Mouse (Mus musculus): ENCODE results near the gene Qdpr. TPM values are rescaled to one million over a fixed set of nuclear protein-coding genes. Genes with fewer than 3 reads are reported as not detected.

Gene Qdpr
- total RNA-seq (2014; fragmentation: Nextera tagmentation) (28.9 and 29.9 TPM in 2 replicates), total RNA-seq (2017) (28.0 and 32.3 TPM in 2 replicates), polyA plus RNA-seq (2012) (65.5 and 87.7 TPM in 2 replicates)

- TF ChIP-seq CTCF (IDR thresholded peaks at IDR 0.05; ENCODE audit: low read depth, low read length) (no peak), GATA1 (IDR thresholded peaks at IDR 0.05; ENCODE audit: borderline replicate concordance, low read length) (no peak), TAL1 (conservative IDR thresholded peaks at IDR 0.05; ENCODE audit: low read depth, low read length) (no peak), POLR2AphosphoS5 (IDR thresholded peaks at IDR 0.05; ENCODE audit: insufficient replicate concordance, low read depth, low read length) (no peak), GATA2 (IDR thresholded peaks at IDR 0.05; ENCODE audit: borderline replicate concordance, low read depth, low read length) (no peak)
- Histone ChIP-seq H3K9me3 (replicated peaks) (no peaks in the 10 kb centered on the region), H3K36me3 (replicated peaks) (peaks cover 29% of the 10 kb centered on the region), H3K4me3 (ENCODE audit: low read depth, low read length) (peak within 1 kb of the TSS; percentile 88), H3K27me3 (ENCODE audit: insufficient read depth, low read length) (peaks cover 7% of the 10 kb centered on the region), H3K4me1 (ENCODE audit: insufficient read depth, low read depth, low read length) (peaks cover 28% of the 10 kb centered on the region)
- ATAC-seq (ENCODE audit: extremely low read depth, insufficient number of reproducible peaks, low FRiP score, poor library complexity, severe bottlenecking) = peak; percentile 94
- peak; percentile 92 for DNase-seq (ENCODE audit: low spot score)
Observed at GRCm38 (mm10) chr5:45449831-45450716, at the start of gene Qdpr. Qdpr (minus strand) TSS chr5:45450236.

- Histone ChIP-seq H3K27me3 (ENCODE audit: insufficient read depth, low read length) (no peaks in the 10 kb centered on the region), H3K9me3 (replicated peaks) (no peaks in the 10 kb centered on the region), H3K4me1 (ENCODE audit: insufficient read depth, low read depth, low read length) (peaks cover 28% of the 10 kb centered on the region), H3K4me3 (ENCODE audit: low read depth, low read length) (no peak overlapping the region), H3K36me3 (replicated peaks) (peaks cover 79% of the 10 kb centered on the region)
- no peak for DNase-seq (ENCODE audit: low spot score)
- ATAC-seq (ENCODE audit: extremely low read depth, insufficient number of reproducible peaks, low FRiP score, poor library complexity, severe bottlenecking) = no peak
- TF ChIP-seq TAL1 (conservative IDR thresholded peaks at IDR 0.05; ENCODE audit: low read depth, low read length) (no peak), POLR2AphosphoS5 (IDR thresholded peaks at IDR 0.05; ENCODE audit: insufficient replicate concordance, low read depth, low read length) (no peak), CTCF (IDR thresholded peaks at IDR 0.05; ENCODE audit: low read depth, low read length) (no peak), GATA2 (IDR thresholded peaks at IDR 0.05; ENCODE audit: borderline replicate concordance, low read depth, low read length) (no peak), GATA1 (IDR thresholded peaks at IDR 0.05; ENCODE audit: borderline replicate concordance, low read length) (no peak)
Observed at GRCm38 (mm10) chr5:45497564-45497963, 47.5 kb upstream of the Qdpr start.

- ATAC-seq (ENCODE audit: extremely low read depth, insufficient number of reproducible peaks, low FRiP score, poor library complexity, severe bottlenecking) (no peak), DNase-seq (ENCODE audit: low spot score) (no peak)
- peaks cover 33% of the 10 kb centered on the region for H3K4me1 ChIP-seq (ENCODE audit: insufficient read depth, low read depth, low read length)
Observed at GRCm38 (mm10) chr5:45496930-45497550, 47.0 kb upstream of the Qdpr start.

GRCm38 (mm10) chr5:45496479-45496878 is 46.4 kb upstream of the Qdpr start:
- Histone ChIP-seq H3K36me3 (replicated peaks) (peaks cover 69% of the 10 kb centered on the region), H3K4me3 (ENCODE audit: low read depth, low read length) (no peak overlapping the region), H3K27me3 (ENCODE audit: insufficient read depth, low read length) (peaks cover 2% of the 10 kb centered on the region; the same call in 1 of the 2 replicates), H3K4me1 (ENCODE audit: insufficient read depth, low read depth, low read length) (peaks cover 33% of the 10 kb centered on the region), H3K9me3 (replicated peaks) (no peaks in the 10 kb centered on the region)
- TF ChIP-seq TAL1 (conservative IDR thresholded peaks at IDR 0.05; ENCODE audit: low read depth, low read length) (no peak), CTCF (IDR thresholded peaks at IDR 0.05; ENCODE audit: low read depth, low read length) (no peak), GATA2 (IDR thresholded peaks at IDR 0.05; ENCODE audit: borderline replicate concordance, low read depth, low read length) (no peak), GATA1 (IDR thresholded peaks at IDR 0.05; ENCODE audit: borderline replicate concordance, low read length) (no peak), POLR2AphosphoS5 (IDR thresholded peaks at IDR 0.05; ENCODE audit: insufficient replicate concordance, low read depth, low read length) (no peak)
- ATAC-seq (ENCODE audit: extremely low read depth, insufficient number of reproducible peaks, low FRiP score, poor library complexity, severe bottlenecking) = no peak
- no peak for DNase-seq (ENCODE audit: low spot score)

More at GRCm38 (mm10) chr5:45496930-45497550, 47.0 kb upstream of the Qdpr start:
- Histone ChIP-seq H3K4me3 (ENCODE audit: low read depth, low read length) (no peak overlapping the region), H3K27me3 (ENCODE audit: insufficient read depth, low read length) (no peaks in the 10 kb centered on the region), H3K9me3 (replicated peaks) (no peaks in the 10 kb centered on the region), H3K36me3 (replicated peaks) (peaks cover 74% of the 10 kb centered on the region)
- TF ChIP-seq CTCF (IDR thresholded peaks at IDR 0.05; ENCODE audit: low read depth, low read length) = no peak

GRCm38 (mm10) chr5:45496042-45496441 is 46.0 kb upstream of the Qdpr start:
- Histone ChIP-seq H3K27me3 (ENCODE audit: insufficient read depth, low read length) (peaks cover 5% of the 10 kb centered on the region), H3K36me3 (replicated peaks) (peaks cover 65% of the 10 kb centered on the region), H3K4me1 (ENCODE audit: insufficient read depth, low read depth, low read length) (peaks cover 33% of the 10 kb centered on the region), H3K9me3 (replicated peaks) (no peaks in the 10 kb centered on the region), H3K4me3 (ENCODE audit: low read depth, low read length) (no peak overlapping the region)
- DNase-seq (ENCODE audit: low spot score) (no peak), ATAC-seq (ENCODE audit: extremely low read depth, insufficient number of reproducible peaks, low FRiP score, poor library complexity, severe bottlenecking) (no peak)
- TF ChIP-seq POLR2AphosphoS5 (IDR thresholded peaks at IDR 0.05; ENCODE audit: insufficient replicate concordance, low read depth, low read length) (no peak), TAL1 (conservative IDR thresholded peaks at IDR 0.05; ENCODE audit: low read depth, low read length) (no peak), GATA2 (IDR thresholded peaks at IDR 0.05; ENCODE audit: borderline replicate concordance, low read depth, low read length) (no peak), GATA1 (IDR thresholded peaks at IDR 0.05; ENCODE audit: borderline replicate concordance, low read length) (no peak), CTCF (IDR thresholded peaks at IDR 0.05; ENCODE audit: low read depth, low read length) (no peak)

- Histone ChIP-seq H3K36me3 (replicated peaks) (peaks cover 60% of the 10 kb centered on the region), H3K4me3 (ENCODE audit: low read depth, low read length) (no peak overlapping the region; the same call in 1 of the 2 replicates), H3K9me3 (replicated peaks) (no peaks in the 10 kb centered on the region), H3K4me1 (ENCODE audit: insufficient read depth, low read depth, low read length) (peaks cover 33% of the 10 kb centered on the region), H3K27me3 (ENCODE audit: insufficient read depth, low read length) (peaks cover 10% of the 10 kb centered on the region)
- DNase-seq (ENCODE audit: low spot score) (no peak), ATAC-seq (ENCODE audit: extremely low read depth, insufficient number of reproducible peaks, low FRiP score, poor library complexity, severe bottlenecking) (no peak)
- TF ChIP-seq CTCF (IDR thresholded peaks at IDR 0.05; ENCODE audit: low read depth, low read length) = no peak
- no peak for TF ChIP-seq TAL1 (conservative IDR thresholded peaks at IDR 0.05; ENCODE audit: low read depth, low read length)
- TF ChIP-seq POLR2AphosphoS5 (IDR thresholded peaks at IDR 0.05; ENCODE audit: insufficient replicate concordance, low read depth, low read length) = no peak
- no peak for TF ChIP-seq GATA1 (IDR thresholded peaks at IDR 0.05; ENCODE audit: borderline replicate concordance, low read length)
- no peak for TF ChIP-seq GATA2 (IDR thresholded peaks at IDR 0.05; ENCODE audit: borderline replicate concordance, low read depth, low read length)
Observed at GRCm38 (mm10) chr5:45495429-45495975, 45.5 kb upstream of the Qdpr start.
